Mouse (Mus musculus) embryo, embryonic 11.5 days (tissue): ENCODE results near the gene Fgd1.

Source experiments
- DNase-seq: peaks from one replicate; pipeline ENCODE4 v3.0.0-alpha.2; 2012; ENCODE audit warnings: low read depth, low spot score

Gene Fgd1

GRCm38 (mm10) chrX:151087418-151087817 is 41.5 kb downstream of the Fgd1 start:
- DNase-seq, result no peak

- peak; percentile 45 for DNase-seq
These were observed 50.5 kb downstream of the Fgd1 start, which contains the start of gene Tsr2 for GRCm38 (mm10) chrX:151096171-151097058. Gene Tsr2, minus strand, starts transcription at chrX:151096543.

GRCm38 (mm10) chrX:151107301-151108067 is 61.5 kb downstream of the Fgd1 start:
- no peak for DNase-seq

GRCm38 (mm10) chrX:151116795-151117194 is 70.8 kb downstream of the Fgd1 start:
- no peak for DNase-seq

- DNase-seq, result no peak
These were observed 71.5 kb downstream of the Fgd1 start for GRCm38 (mm10) chrX:151117432-151117831.

- no peak for DNase-seq
These were observed 78.0 kb downstream of the Fgd1 start for GRCm38 (mm10) chrX:151123933-151124332.

- no peak for DNase-seq
These were observed 84.5 kb downstream of the Fgd1 start for GRCm38 (mm10) chrX:151130493-151130892.

- DNase-seq, result no peak
These were observed 86.8 kb downstream of the Fgd1 start for GRCm38 (mm10) chrX:151132785-151133184.
